Mouse (Mus musculus) skeletal muscle tissue, adult 2 months (tissue): ENCODE data around the gene Il33.

Source experiments
- DNase-seq: peaks from one replicate; pipeline ENCODE4 v3.0.0-alpha.2; 2012; ENCODE audit warnings: low read depth, low spot score

Gene Il33

DNA sequence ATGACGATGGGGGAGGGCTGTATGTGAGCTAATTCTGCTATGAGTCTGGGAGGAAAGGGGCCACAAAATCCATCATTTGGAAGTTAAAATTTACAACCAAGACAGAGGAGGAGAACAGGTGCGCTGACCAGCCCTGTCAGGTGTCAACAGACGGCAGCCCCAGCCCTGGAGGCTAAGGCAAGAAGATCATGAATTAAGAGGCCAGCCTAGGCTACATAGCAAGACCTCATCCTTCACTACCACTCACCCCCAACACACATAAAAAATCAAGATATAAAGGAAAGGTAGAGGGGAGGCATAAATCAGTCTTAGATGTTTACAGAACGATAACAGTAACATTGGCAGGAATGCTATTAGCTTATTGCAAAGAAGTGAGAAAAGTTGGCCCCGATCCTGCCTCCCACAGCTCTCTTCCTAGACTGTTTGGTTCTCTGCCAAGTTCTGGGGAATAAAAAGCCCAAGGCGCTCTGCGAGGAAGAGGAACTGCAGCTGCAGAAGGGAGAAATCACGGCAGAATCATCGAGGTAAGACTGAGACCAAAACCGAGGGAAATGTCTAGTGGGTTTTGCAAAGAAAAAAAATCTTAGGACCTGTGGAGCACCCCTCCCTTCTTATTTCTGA, at the start of gene Il33:
Gene Il33 (plus strand): TSS at position 477 of the 621 bp plus-strand sequence.
- peak; percentile 66 for DNase-seq

DNA sequence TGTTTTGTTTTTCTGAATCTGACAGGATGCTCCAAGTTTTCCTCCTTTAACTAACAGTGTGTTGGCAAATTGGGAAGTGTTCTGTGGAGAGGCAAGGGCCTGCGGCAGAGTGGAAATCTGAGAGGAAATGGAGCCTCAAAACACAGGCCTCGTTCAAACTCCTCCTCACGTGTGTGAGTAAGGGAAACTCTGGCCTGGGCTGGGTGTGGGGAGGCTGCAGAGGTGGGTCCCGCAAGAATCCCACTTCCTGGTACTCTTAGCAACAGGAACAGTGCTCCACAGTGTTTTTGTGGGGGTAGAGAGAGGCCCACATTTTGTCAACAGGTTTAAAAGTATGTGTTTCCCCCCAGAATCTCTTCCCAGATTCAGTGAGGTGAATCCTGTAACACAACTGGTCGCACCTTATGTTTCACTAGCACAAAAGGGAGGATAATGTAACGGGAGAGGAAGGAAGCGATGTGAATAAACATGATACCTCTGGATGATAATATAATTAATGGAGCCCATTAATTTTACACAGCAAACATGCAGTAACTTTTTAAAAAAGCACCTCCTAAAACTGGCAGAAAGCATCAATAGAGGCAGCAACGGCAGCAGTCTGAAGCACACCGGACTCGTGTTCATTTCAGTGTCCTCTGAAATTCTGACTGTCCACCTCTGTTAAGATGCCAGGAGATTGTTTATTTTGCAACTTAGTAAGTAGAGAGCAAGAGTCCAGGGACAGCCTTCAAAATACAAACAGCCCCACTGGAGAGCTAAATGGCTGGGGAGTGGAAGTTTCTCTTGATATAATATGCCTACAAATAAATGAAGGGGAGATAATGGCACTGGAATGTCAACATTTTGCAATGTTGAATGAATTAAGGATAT, 47.3 kb upstream of the Il33 start:
- no peak for DNase-seq

DNA sequence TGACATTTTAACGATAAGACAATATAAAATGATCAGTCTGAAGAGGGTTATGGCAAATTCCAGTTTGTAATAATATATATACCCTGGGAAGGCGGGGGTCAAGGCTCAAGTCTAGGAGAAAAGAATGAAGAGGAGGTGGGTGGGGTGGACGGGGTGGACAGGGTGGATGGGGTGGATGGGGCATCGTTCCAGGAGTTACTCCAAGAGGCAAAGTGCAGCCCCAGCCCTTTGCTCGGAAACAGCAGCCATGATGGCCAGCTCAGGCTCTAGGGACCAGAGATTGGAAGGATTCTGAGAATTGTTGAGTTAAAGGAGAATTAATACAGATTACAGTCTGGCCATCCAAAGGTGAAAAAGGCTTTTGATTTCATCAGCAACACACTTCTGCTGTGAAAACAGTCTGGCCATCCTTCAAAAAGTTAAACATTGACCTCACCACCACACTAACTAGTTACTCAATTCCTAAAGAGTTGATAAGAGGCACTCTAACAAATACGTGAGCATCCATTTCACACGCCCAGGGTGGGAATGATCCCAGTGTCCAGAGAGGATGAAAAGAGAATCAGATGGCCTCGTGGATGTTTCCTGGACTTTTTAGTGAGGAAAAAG, 45.9 kb upstream of the Il33 start:
- no peak for DNase-seq

DNA sequence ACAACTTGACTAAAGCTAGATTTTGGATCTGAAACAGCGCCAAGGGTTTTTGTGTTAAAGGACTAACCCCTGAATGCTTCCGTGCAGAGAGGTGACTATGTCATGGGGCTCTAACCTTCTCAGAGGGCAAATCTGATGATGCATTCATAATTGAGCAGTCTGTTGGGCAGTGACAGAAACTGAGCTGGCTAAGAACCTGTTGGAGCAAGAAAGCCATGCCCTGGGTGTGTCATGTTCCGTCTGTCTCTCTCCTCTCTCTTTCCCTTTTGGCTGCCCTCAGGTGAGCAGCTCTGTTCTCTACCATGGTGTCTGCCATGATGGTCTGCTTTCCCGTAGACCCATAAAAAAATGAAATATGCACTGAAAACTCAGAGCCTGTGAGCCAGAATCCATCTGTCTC, 44.0 kb upstream of the Il33 start:
- DNase-seq, result no peak

DNA sequence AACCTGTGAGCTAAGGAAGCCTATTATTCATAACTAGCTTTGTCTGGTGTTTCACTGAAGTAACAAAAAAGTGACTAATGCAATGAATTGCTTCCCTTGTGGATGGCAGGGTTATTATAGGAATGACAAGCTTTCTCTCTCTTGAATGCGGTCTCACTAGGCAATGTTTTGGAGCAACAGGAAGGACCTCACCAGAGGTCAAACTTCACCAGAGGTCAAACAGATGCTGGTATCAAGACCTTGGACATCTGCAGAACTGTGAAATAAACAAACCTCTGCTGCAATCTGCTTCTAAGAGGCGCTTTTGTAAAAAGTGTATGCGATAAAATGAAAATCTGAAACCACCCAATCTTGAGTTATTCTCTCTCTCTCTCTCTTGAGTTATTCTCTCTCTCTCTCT, 42.2 kb upstream of the Il33 start:
- no peak for DNase-seq

DNA sequence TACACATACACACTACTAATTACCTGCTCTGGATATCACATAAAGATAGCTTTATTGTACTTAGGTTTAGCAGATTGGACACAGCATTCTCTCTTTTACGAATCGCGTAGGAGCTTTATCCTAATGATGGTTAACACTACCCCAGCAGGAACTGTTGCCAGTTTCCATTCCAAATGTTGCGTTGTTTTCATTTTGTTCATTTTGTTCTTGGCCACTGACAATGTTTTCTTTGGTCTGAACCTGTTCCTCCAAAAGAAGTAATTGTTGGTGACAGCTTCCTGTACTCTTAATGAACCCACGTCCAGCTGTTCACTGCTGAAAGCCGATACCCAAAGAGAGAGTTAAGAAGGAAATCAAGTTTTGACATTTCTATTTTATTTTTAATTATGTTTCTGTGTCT, 39.4 kb upstream of the Il33 start:
- DNase-seq, result no peak

DNA sequence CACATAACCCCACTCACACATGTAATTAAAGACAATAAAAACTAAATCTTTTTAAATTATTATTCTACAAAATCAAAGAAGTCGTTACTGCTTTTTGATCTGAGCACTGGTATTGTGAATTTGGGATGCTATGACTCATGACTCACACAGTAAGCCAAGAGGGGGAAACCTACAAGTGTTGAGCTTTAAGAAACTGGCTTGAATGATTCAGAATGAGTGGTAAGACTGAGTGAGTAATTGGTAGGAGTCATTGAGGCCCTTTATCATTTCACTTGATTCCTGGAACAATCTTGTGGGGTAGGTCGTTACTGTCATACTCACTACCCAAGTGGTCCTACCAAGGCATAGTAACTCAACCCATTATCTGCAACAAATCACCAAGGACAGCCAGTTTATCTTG, 37.4 kb upstream of the Il33 start:
- DNase-seq, result no peak

DNA sequence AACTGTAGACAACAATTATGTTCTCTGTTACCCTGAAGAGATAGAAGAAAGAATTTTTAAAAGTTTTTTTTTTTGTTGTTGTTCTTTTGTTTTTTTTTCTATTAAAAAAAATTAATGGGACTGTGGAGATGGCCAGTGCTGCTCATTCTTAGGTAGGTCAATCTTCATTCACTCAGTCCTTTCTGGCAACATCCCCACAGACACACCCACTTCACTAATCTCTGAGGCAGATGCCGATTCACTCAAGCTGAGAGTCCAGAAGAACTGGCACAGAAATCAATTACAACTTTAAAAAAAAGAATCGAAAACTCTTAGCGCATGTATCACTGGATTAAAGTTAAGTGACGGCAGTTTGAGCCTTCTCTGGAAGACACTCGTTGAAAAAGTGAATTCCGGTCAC, 36.0 kb upstream of the Il33 start:
- no peak for DNase-seq

DNA sequence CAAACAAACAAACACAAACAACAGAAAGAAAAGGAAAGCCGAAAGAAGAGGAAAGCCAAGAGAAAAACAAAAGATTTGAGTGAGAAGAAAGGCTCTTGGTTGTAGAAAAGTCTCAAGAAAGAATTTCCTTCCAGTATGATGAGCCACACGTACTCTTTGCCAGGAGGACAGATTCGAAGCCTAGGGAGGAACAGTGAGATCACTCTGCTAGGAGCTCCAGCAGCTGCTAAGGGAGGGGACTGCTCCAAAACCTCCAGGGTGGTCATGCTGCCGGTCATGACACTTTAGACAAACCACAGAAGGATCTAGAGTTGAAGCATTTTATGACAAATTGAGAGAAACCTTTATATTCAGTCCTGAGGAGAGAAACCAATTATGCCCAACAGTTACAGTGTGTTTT, 32.9 kb upstream of the Il33 start:
- DNase-seq, result peak; percentile 65

DNA sequence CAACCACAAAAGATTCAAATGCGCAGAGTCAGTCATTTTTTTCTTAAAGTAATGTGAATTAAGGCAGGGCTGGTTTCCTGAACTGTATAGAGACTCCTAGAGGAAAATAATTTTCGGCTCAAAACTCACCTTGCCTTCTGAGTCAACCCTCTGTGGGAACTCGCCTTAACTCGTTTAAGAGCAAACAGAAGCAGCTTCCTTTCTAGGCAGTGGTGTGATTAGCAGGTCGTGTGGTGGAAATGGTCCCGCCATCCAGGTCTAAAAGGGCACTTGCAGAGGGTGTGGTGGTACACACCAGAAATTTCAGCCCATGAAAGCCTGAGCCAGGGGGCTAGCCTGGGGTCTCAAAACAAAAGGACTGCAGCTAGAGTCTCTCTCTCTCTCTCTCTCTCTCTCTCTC, 32.1 kb upstream of the Il33 start:
- no peak for DNase-seq

DNA sequence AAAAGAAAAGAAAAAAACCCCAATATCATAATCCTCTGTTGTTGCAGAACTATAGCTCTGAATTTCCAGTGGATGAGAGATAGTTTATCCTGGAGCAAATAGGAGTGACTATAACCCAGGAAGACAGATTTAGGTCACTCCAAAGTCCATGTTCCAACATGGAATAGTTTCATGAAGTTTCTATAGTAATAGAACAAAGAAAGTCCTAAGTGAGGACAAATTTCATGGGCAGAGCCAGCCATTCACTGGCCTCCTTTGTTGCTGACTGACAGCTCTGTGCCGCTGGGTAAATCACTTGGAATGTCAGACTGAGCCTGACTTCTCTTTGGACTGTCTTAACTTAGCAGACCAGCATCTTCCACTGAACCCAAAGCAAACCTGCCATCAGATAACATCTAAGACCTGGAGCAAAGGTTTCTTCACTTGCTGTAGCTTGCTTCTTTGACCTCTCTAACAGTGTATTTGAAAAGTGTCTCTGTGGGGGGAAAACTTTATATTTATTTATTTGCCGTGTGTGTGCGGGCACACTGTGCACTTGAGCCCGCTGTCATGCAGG, 31.1 kb upstream of the Il33 start:
- no peak for DNase-seq

DNA sequence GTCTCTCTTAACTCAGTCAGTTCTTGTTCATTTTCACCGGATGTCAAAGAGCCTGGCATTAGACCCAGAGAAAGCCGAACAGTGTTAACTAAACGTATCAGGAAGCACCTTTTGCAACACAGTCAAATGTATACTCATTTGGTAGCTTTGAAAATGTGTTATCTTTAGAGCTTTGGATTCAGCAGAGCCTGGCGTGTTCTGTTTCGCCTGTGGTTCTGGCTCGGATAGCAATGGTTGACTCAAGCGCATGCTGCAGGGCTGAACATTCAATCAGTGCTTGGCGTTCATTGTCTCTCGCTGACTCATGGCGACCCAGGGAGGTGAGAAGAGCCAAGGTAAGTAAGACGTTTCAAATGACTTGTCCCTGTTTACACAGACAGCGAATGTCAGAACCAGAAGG, 30.5 kb upstream of the Il33 start:
- DNase-seq, result no peak

DNA sequence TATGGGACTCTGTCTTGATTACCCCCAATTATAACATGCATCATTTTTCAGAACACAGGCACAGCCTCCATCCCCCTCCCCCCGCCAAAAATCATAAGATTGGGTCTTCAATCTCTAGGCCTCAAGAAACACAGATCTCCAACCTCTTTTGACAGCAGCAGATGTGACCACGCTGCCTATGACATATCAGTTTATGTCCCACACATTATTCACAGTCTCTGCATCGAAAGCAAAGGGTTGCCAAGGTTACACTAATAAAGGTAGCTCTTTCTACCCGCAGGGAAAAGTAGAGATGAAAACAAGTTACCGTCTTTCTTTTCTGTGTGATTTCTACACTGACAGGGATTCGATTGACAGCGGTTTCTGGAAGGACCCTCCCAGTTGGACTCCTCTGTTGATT, 29.9 kb upstream of the Il33 start:
- DNase-seq, result no peak

DNA sequence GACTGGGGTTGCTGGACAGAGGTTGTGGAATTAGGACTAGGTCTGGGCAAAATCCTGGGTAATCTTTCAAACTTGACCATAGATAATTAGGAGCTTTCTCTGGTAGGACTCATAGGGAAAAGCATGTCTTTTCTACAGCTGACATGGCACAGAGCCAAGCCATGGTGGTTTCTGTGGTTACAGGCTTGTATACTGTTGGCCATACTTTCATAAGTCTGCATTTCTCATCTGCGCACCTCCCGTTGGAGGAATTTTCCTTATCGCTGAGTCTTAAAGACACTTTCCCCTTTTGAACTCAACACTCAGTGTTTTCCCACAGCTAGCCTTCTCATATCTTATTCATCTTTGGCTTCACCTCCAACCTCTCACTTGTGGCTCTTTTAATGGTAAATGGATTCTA, 24.6 kb upstream of the Il33 start:
- DNase-seq, result no peak

DNA sequence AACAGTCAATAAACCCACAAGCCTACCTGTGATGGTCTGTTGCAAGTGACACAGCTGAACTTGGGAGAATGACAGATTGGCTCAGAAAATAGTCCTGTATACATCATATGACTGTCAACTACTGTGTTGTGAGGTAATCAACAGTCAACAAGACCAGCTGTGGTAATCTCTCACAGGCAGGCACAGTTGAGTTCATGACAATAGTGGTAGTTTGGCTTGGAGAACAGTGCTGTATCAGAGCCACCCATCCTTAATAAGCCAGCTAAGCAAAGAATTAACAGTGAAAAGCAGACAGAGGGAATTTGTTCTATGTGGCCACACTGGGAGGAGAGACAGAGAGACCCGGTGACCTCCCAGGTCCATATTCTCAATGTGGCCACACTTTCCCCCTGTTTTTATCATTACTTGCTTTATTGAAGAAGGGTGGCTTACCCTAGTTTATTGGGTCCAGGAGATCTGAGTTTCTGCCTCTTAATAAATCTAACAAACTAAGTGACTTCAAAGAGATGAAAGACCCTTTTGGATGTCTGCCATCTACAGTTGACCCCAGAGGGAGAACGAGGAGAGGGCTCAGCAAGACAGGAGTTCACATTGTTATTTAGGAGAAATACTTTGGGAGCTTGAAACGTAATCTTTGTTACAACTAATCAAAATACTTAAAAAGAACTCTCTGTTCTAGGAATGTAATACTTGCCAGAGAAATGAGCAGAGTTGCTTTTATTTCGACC, 22.4 kb upstream of the Il33 start:
- no peak for DNase-seq

DNA sequence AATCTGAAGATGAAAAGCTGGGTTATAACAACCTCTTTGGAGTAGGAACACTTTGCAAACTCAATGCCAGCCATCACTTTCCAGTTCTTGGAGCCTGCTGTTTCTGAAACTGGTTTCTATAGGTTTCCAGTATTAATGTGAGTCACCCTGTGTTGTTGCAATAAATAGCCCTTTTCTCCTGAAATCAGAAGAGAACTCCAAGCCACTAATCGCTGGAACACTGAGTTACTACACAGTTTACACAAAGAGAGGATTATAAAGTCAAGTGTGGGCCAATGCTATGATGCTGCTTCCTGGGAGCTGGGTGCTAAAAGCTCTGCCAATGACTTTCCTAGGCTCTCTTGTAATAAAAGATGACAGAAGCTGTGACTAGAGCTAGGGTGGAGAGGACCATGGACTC, 19.0 kb upstream of the Il33 start:
- DNase-seq, result no peak

DNA sequence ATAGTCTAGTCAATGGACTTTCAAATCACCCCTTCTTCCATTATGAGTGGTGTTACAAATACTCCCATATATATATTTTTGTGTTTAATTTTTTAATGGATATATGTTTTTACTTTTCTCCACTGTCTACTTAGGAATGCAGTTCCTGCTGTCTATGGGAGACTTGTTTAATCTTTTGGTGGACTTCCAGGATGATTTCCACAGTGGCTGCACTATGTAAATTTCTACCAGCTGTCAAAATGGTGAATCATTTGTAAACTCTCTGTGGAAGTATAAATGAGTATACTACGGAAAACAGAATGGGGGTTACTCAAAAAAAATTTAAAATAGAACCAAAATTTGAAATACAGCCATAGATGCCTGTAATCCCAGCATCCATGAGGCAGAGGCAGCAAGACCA, 15.7 kb upstream of the Il33 start:
- no peak for DNase-seq

DNA sequence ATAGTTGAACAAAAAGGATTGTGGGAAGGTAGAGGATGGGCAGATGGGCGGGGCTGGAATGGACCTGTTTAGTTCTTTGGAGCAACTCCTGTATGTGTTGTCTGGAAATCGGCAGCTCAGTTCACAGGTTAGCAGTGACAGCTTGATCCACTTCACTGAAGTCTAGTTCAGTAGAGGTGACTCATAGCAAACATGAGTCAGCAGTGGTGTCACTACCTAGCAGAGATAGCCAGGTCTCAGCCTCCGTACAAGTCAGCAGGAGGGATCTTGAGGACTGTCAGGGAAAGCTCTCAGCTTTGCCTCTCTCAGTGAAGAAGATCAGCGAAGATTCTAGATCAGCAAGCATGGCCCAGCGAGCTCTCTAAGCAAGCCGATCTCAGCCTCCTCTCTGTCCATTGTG, 13.0 kb upstream of the Il33 start:
- no peak for DNase-seq

DNA sequence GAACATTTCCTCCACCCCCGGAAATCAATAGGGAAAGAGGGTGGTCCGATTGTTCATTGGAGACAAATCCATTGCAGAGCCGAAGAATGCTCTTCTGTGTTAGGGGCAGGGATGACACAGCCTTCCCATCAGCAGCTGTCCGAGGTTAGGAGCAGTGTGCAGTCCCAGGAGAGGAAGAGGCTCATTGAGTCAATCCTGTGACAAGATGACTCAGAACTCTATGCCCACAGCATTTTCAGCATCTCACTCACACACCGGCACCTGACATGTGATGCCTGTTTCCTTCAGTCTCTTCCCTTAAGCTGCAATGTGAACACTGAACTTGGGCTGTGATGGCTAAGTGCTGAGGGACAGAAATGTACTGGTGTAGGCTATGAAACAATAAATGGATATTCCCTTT, 7.5 kb upstream of the Il33 start:
- no peak for DNase-seq

DNA sequence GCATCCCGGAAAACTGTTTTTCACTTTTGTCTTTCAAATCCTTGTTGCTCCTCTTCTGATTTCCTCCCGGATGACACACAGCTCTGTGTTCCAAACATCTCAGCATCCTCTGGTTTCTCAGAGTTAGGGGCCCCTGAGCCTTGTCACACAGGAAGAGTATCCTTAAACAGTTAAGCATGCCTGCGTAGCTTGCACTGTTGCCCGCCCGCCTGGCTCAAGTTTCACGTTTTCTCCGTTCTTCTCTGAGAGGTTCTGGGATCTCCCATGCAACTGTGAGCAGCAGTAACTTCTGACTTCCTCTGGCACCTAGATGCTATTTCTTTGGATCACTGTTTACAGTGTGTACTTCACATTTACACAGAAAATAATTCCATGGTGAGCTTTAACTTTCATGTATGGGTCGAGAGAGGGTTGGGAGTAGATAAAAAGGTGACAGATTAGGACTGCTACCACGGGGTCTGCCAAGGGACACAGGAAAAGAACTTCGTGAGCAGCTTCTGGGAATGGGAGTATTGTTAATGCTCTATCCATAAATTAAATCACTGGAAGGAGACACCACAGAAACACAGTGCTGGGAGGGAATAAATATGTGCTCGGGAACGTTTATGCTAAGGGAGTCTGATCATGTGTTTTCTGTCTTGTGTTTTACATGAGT, 1.3 kb downstream of the Il33 start:
- DNase-seq, result no peak

DNA sequence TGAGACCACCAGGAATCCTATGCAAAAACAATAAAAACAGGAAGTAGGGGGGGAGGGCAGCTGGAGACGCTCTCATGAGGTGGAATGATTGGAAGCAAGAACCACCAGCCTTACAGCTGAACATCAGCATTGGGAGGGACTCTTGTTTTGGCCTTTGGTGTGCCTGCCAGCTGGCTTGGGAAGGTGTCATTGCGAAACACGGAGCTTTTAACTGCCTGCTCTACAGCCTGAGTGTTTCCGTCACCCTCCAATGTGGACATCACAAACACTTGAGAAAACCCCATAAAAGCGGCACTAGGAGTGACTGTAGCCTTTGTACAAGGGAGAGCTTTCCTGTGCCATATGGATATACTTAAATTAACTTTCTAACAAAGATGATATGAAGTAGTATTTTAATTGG, 5.4 kb downstream of the Il33 start:
- peak; percentile 83 for DNase-seq

DNA sequence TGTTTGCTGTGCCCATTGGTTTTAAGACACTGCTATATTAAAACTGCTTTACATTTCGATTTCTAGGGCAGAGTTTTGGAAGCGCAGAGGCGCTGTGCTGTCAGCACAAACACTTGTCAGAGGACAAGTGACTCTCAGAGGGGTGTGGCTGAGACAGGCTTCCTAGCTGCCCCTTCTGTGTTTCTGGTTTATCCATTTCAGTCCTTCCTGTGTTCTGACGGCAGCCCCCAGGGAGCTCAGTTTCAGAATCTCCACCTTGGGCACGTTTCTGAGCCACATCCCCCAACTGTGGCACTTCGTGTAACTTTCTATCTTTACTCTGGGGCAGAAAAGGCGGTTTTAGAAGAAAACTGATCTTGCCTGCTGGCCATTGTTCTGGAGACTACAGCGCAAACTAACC, 12.5 kb downstream of the Il33 start:
- DNase-seq, result no peak
